In the genomic region with DNA sequence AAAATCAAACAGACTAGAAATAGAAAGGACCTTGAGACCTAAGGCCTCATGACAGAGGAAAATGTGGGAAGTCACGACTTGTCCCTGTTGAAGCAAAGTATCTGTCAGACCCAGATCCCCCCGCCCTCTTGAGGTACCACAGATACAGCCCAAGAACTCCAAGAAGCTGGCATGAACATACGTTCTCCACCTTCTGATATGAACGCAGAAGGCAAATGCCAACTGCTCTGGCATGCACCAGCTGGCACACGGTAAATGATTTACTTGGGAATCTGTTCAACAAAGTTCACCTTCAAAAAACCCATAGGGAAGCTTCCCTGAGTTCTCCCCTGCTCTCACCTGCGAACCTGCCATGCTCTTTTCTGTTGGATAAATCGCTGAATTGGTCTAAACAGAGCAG, we compare ENCODE assay signal across 28 mouse cellular contexts. TPM values are rescaled to one million over a fixed set of nuclear protein-coding genes. Genes with fewer than 3 reads are reported as not detected.
DNase-seq lines count a peak whose midpoint lies in the region; ATAC-seq and TF ChIP-seq lines count a peak whose summit lies in the region.
"Had no signal": no experiment of that assay in that cellular context is flagged by ENCODE, and none has a peak within 500 bp of the region (broad histone marks: within the 10 kb centered on the region; RNA-seq: fewer than 3 reads in every experiment).

No protein-coding gene starts in this region.

- TF ChIP-seq CTCF in heart, adult 2 months (IDR thresholded peaks at IDR 0.05) = no peak
- TF ChIP-seq CTCF in midbrain, postnatal 0 days (IDR thresholded peaks at IDR 0.05) = no peak
- TF ChIP-seq CTCF in kidney, postnatal 0 days (IDR thresholded peaks at IDR 0.05; ENCODE audit: low read depth) = no peak

- no peak for ATAC-seq in midbrain, postnatal 0 days (ENCODE audit: low FRiP score)
- ATAC-seq in midbrain, embryonic 14.5 days (ENCODE audit: low FRiP score, low TSS enrichment) = no peak
- ATAC-seq in kidney, postnatal 0 days (replicated peaks; ENCODE audit: low FRiP score, low read depth) = no peak
- ATAC-seq: forebrain, embryonic 14.5 days; intestine, embryonic 16.5 days; lung, postnatal 0 days had no signal

- H3K9me3 ChIP-seq in midbrain, postnatal 0 days (ENCODE audit: low read length) = no peaks in the 10 kb centered on the region
- H3K9me3 ChIP-seq in midbrain, embryonic 14.5 days (ENCODE audit: control insufficient read depth, low read length) = no peaks in the 10 kb centered on the region
- H3K9me3 ChIP-seq in kidney, postnatal 0 days (replicated peaks; ENCODE audit: low read length) = no peaks in the 10 kb centered on the region
- H3K9me3 ChIP-seq: G1E; heart, embryonic 13.5 days; limb, embryonic 13.5 days; liver, embryonic 13.5 days; megakaryocyte, embryonic 14.5 days; midbrain, embryonic 12.5 days; neural tube, embryonic 15.5 days; stomach, embryonic 15.5 days had no signal

- no peak overlapping the region for H3K9ac ChIP-seq in heart, adult 2 months (ENCODE audit: low read depth, low read length)
- H3K9ac ChIP-seq in midbrain, postnatal 0 days (replicated peaks; ENCODE audit: low read length, poor library complexity, severe bottlenecking) = no peak overlapping the region
- no peak overlapping the region for H3K9ac ChIP-seq in midbrain, embryonic 14.5 days (replicated peaks; ENCODE audit: low read length)
- H3K9ac ChIP-seq in kidney, postnatal 0 days (ENCODE audit: low read depth, low read length) = no peak overlapping the region
- H3K9ac ChIP-seq: heart, embryonic 13.5 days; limb, embryonic 13.5 days; liver, embryonic 13.5 days; midbrain, embryonic 12.5 days; neural tube, embryonic 15.5 days; stomach, embryonic 15.5 days had no signal

- no peaks in the 10 kb centered on the region for H3K36me3 ChIP-seq in heart, adult 2 months (ENCODE audit: control insufficient read depth, insufficient read depth, low read length)
- H3K36me3 ChIP-seq in midbrain, postnatal 0 days (ENCODE audit: insufficient read depth, low read length) = no peaks in the 10 kb centered on the region
- H3K36me3 ChIP-seq in midbrain, embryonic 14.5 days (ENCODE audit: control insufficient read depth, insufficient read depth, low read length) = no peaks in the 10 kb centered on the region
- H3K36me3 ChIP-seq in kidney, postnatal 0 days (ENCODE audit: insufficient read depth, low read length) = no peaks in the 10 kb centered on the region
- H3K36me3 ChIP-seq: G1E; heart, embryonic 13.5 days; limb, embryonic 13.5 days; liver, embryonic 13.5 days; midbrain, embryonic 12.5 days; neural tube, embryonic 15.5 days; stomach, embryonic 15.5 days had no signal

- TF ChIP-seq EP300 in heart, adult 2 months (IDR thresholded peaks at IDR 0.05; ENCODE audit: insufficient read depth, low read depth, low read length) = no peak

- DNase-seq in heart, adult 11 months = peak; percentile 73
- no peak for DNase-seq in heart, adult 2 months
- peak; percentile 7 for DNase-seq in midbrain, postnatal 0 days (ENCODE audit: low spot score)
- no peak for DNase-seq in midbrain, embryonic 14.5 days
- DNase-seq in kidney, postnatal 0 days (ENCODE audit: low spot score) = no peak
- no peak for DNase-seq in frontal cortex, adult 2 months (ENCODE audit: extremely low spot score in 1 of 2, low spot score in 1 of 2)
- no peak for DNase-seq in heart, postnatal 4 days
- no peak for DNase-seq in right cerebral cortex, postnatal 4 days
- DNase-seq: adrenal gland, postnatal 14 days; cerebellum, adult 11-12 months; cerebellum, adult 9-11 months; gastrocnemius, postnatal 25 days; heart, postnatal 10 days; liver, embryonic 13.5 days; lung, adult 18-20 months; retina, postnatal 1 day; right cerebral cortex, postnatal 14 days had no signal

- H3K4me3 ChIP-seq in heart, adult 2 months = no peak overlapping the region
- no peak overlapping the region for H3K4me3 ChIP-seq in midbrain, postnatal 0 days (ENCODE audit: low read depth, low read length)
- no peak overlapping the region for H3K4me3 ChIP-seq in midbrain, embryonic 14.5 days (replicated peaks; ENCODE audit: low read depth, low read length)
- H3K4me3 ChIP-seq in kidney, postnatal 0 days (replicated peaks; ENCODE audit: low read depth, low read length) = no peak overlapping the region
- H3K4me3 ChIP-seq: heart, embryonic 13.5 days; limb, embryonic 13.5 days; liver, embryonic 13.5 days; megakaryocyte, embryonic 14.5 days; midbrain, embryonic 12.5 days; neural tube, embryonic 15.5 days; stomach, embryonic 15.5 days had no signal

- no peak for TF ChIP-seq POLR2A in heart, adult 2 months (IDR thresholded peaks at IDR 0.05; ENCODE audit: insufficient read depth, low read depth, low read length)

- H3K4me1 ChIP-seq in heart, adult 2 months (ENCODE audit: control insufficient read depth, insufficient read depth, low read length) = peaks cover 6% of the 10 kb centered on the region
- H3K4me1 ChIP-seq in midbrain, postnatal 0 days (ENCODE audit: insufficient read depth, low read length) = no peaks in the 10 kb centered on the region
- H3K4me1 ChIP-seq in midbrain, embryonic 14.5 days (ENCODE audit: control insufficient read depth, insufficient read depth, low read length) = no peaks in the 10 kb centered on the region
- no peaks in the 10 kb centered on the region for H3K4me1 ChIP-seq in kidney, postnatal 0 days (replicated peaks; ENCODE audit: insufficient read depth, low read length)
- H3K4me1 ChIP-seq: heart, embryonic 13.5 days; limb, embryonic 13.5 days; liver, embryonic 13.5 days; megakaryocyte, embryonic 14.5 days; midbrain, embryonic 12.5 days; neural tube, embryonic 15.5 days; stomach, embryonic 15.5 days had no signal

- intact Hi-C loops in heart, adult 2 months (cut with DNase I) = no loop called here

- no peaks in the 10 kb centered on the region for H3K27me3 ChIP-seq in heart, adult 2 months (ENCODE audit: control insufficient read depth, insufficient read depth, low read length)
- no peaks in the 10 kb centered on the region for H3K27me3 ChIP-seq in midbrain, postnatal 0 days (ENCODE audit: insufficient read depth, low read length)
- no peaks in the 10 kb centered on the region for H3K27me3 ChIP-seq in midbrain, embryonic 14.5 days (ENCODE audit: control insufficient read depth, insufficient read depth, low read length)
- H3K27me3 ChIP-seq in kidney, postnatal 0 days (ENCODE audit: insufficient read depth, low read length) = no peaks in the 10 kb centered on the region
- H3K27me3 ChIP-seq: heart, embryonic 13.5 days; limb, embryonic 13.5 days; liver, embryonic 13.5 days; midbrain, embryonic 12.5 days; neural tube, embryonic 15.5 days; stomach, embryonic 15.5 days had no signal

- H3K27ac ChIP-seq in heart, adult 2 months = no peak overlapping the region
- H3K27ac ChIP-seq in midbrain, postnatal 0 days (ENCODE audit: low read depth, low read length) = no peak overlapping the region
- no peak overlapping the region for H3K27ac ChIP-seq in midbrain, embryonic 14.5 days (replicated peaks; ENCODE audit: low read depth, low read length)
- H3K27ac ChIP-seq in kidney, postnatal 0 days = peak overlapping the region; percentile 64
- H3K27ac ChIP-seq: heart, embryonic 13.5 days; limb, embryonic 13.5 days; liver, embryonic 13.5 days; midbrain, embryonic 12.5 days; neural tube, embryonic 15.5 days; stomach, embryonic 15.5 days had no signal

- H3K4me2 ChIP-seq in midbrain, postnatal 0 days (ENCODE audit: low read depth, low read length, poor library complexity, severe bottlenecking) = no peak overlapping the region
- H3K4me2 ChIP-seq in midbrain, embryonic 14.5 days (ENCODE audit: low read length) = no peak overlapping the region
- H3K4me2 ChIP-seq in kidney, postnatal 0 days (ENCODE audit: low read length) = no peak overlapping the region
- H3K4me2 ChIP-seq: heart, embryonic 13.5 days; limb, embryonic 13.5 days; liver, embryonic 13.5 days; midbrain, embryonic 12.5 days; neural tube, embryonic 15.5 days; stomach, embryonic 15.5 days had no signal

- H3K79me2 ChIP-seq in heart, adult 2 months (replicated peaks; ENCODE audit: control insufficient read depth, insufficient read depth, low read length) = no peaks in the 10 kb centered on the region

- WGBS in heart, adult 2 months = 65% methylated on average over 7 of the region's 7 CpGs
- 92% methylated on average over 7 of the region's 7 CpGs for WGBS in midbrain, postnatal 0 days
- WGBS in midbrain, embryonic 14.5 days = 94% methylated on average over 7 of the region's 7 CpGs
- WGBS in kidney, postnatal 0 days = 69% methylated on average over 7 of the region's 7 CpGs

RNA-seq across cellular contexts. Expression of a gene that starts 19.1 kb away (rescaled TPM):
- total RNA-seq in heart, adult 2 months (2021) = 1 to 10 TPM; 1.3 to 1.8 TPM
- 3.3 TPM in 2 replicates for polyA plus RNA-seq in heart, adult 2 months (2012; rRNA removed)
- 0.27 and 0.38 TPM in 2 replicates for total RNA-seq in midbrain, postnatal 0 days (2014; rRNA removed)
- 0.16 and 0.35 TPM in 2 replicates for polyA plus RNA-seq in midbrain, postnatal 0 days (2015; fragmentation: Nextera tagmentation; extraction: Ambion mirVana)
- polyA plus RNA-seq in midbrain, embryonic 14.5 days (2014; fragmentation: Nextera tagmentation; extraction: Ambion mirVana) = 0.08 and 0.14 TPM in 2 replicates
- 21.9 and 22.3 TPM in 2 replicates for polyA plus RNA-seq in kidney, postnatal 0 days (2015; fragmentation: Nextera tagmentation; extraction: Ambion mirVana)
- polyA plus RNA-seq in frontal cortex, adult 2 months (2012; rRNA removed) = 0.21 and 0.28 TPM in 2 replicates
- 1 to 10 TPM; 1.6 to 2.6 TPM for total RNA-seq in heart, postnatal 4 days (2021)
- total RNA-seq: monocyte, adult 5-6 weeks had no signal

RNA-seq across cellular contexts. Expression of a gene that starts 19.2 kb away (rescaled TPM):
- total RNA-seq in heart, adult 2 months (2021) = 1 to 10 TPM; 3.7 to 5.0 TPM
- 2.2 and 3.1 TPM in 2 replicates for polyA plus RNA-seq in heart, adult 2 months (2012; rRNA removed)
- 0.28 and 0.44 TPM in 2 replicates for total RNA-seq in midbrain, postnatal 0 days (2014; rRNA removed)
- 0.16 and 0.36 TPM in 2 replicates for polyA plus RNA-seq in midbrain, postnatal 0 days (2015; fragmentation: Nextera tagmentation; extraction: Ambion mirVana)
- 0.07 TPM in 2 replicates for polyA plus RNA-seq in midbrain, embryonic 14.5 days (2014; fragmentation: Nextera tagmentation; extraction: Ambion mirVana)
- 20.3 and 20.8 TPM in 2 replicates for polyA plus RNA-seq in kidney, postnatal 0 days (2015; fragmentation: Nextera tagmentation; extraction: Ambion mirVana)
- 0.27 and 0.34 TPM in 2 replicates for polyA plus RNA-seq in frontal cortex, adult 2 months (2012; rRNA removed)
- 1 to 10 TPM; 4.1 to 5.0 TPM for total RNA-seq in heart, postnatal 4 days (2021)
- total RNA-seq: monocyte, adult 5-6 weeks had no signal
- polyA plus RNA-seq: G1E had no signal

Comparison
In these comparisons a context has a peak if more than half of its experiments do, and no peak if none do; other contexts are left out.
1. DNase-seq: peak in heart, adult 11 months (single experiment) and midbrain, postnatal 0 days (single experiment); none in heart, adult 2 months (0 of 2), midbrain, embryonic 14.5 days (single experiment), kidney, postnatal 0 days (single experiment), frontal cortex, adult 2 months (0 of 2), heart, postnatal 4 days (single experiment) and right cerebral cortex, postnatal 4 days (single experiment).